Mouse (Mus musculus) forebrain, postnatal 0 days (tissue): ENCODE measurements at regions not wholly inside any gene's neighbourhood (a gene's known extent, or its start where the extent isn't known, plus 50 kb on each side); places are given as distances from the start of the nearest gene placed in this dataset.

ENCODE experiments used
- ATAC-seq: fragments of 200-750 bp; cut with Nextera tagmentation; 2 replicates; pipeline ENCODE4 v1.8.0; 2017; ENCODE audit warnings: mild to moderate bottlenecking, moderate library complexity
- DNase-seq: peaks from one replicate; pipeline ENCODE4 v3.0.0-alpha.2; 2015
- H3K27ac ChIP-seq: fragments of 300-500 bp; sonication (generic); 2 replicates; pipeline ENCODE4 v1.5.1; 2014; ENCODE audit warnings: low read depth, mild to moderate bottlenecking, antibody characterized with exemption, low read length, moderate library complexity, mixed read lengths
- H3K27me3 ChIP-seq: fragments of 300-500 bp; sonication (generic); 2 replicates; pipeline ENCODE4 v1.6.1; 2014; ENCODE audit warnings: mild to moderate bottlenecking, low read length, mixed read lengths; ENCODE audit not compliant: insufficient read depth
- H3K36me3 ChIP-seq: fragments of 300-500 bp; sonication (generic); 2 replicates; pipeline ENCODE4 v1.6.1; 2014; ENCODE audit warnings: mild to moderate bottlenecking, moderate library complexity; ENCODE audit not compliant: insufficient read depth
- H3K4me1 ChIP-seq: fragments of 300-500 bp; sonication (generic); 2 replicates; pipeline ENCODE4 v1.6.1; 2014; ENCODE audit warnings: antibody characterized with exemption; ENCODE audit not compliant: insufficient read depth
- H3K4me2 ChIP-seq: fragments of 300-500 bp; sonication (generic); 2 replicates; pipeline ENCODE4 v1.6.1; 2014; ENCODE audit warnings: low read depth, mild to moderate bottlenecking, moderate library complexity
- H3K4me3 ChIP-seq: fragments of 300-500 bp; sonication (generic); 2 replicates; pipeline ENCODE4 v1.5.1; 2014; ENCODE audit warnings: low read depth, low read length, mixed read lengths
- H3K9ac ChIP-seq: fragments of 300-500 bp; sonication (generic); 2 replicates; pipeline ENCODE4 v1.6.1; 2014; ENCODE audit warnings: mild to moderate bottlenecking
- H3K9me3 ChIP-seq: fragments of 300-500 bp; sonication (generic); 2 replicates; pipeline ENCODE4 v1.6.1; 2016; ENCODE audit warnings: low read length
- CTCF ChIP-seq: sonication (generic); IDR thresholded peaks from 2 replicates; pipeline ENCODE4 v1.5.1; 2016; ENCODE audit warnings: antibody characterized with exemption, control low read depth, low read depth
- WGBS: fragments of 180-500 bp; shearing (Covaris S2); extraction: QIAGEN DNeasy Blood & Tissue Kit; methylation state at CpG from one replicate; pipeline ENCODE4 v1.1.7; 2014; 5-methylcytosine and 5-hydroxymethylcytosine counted together

DNA sequence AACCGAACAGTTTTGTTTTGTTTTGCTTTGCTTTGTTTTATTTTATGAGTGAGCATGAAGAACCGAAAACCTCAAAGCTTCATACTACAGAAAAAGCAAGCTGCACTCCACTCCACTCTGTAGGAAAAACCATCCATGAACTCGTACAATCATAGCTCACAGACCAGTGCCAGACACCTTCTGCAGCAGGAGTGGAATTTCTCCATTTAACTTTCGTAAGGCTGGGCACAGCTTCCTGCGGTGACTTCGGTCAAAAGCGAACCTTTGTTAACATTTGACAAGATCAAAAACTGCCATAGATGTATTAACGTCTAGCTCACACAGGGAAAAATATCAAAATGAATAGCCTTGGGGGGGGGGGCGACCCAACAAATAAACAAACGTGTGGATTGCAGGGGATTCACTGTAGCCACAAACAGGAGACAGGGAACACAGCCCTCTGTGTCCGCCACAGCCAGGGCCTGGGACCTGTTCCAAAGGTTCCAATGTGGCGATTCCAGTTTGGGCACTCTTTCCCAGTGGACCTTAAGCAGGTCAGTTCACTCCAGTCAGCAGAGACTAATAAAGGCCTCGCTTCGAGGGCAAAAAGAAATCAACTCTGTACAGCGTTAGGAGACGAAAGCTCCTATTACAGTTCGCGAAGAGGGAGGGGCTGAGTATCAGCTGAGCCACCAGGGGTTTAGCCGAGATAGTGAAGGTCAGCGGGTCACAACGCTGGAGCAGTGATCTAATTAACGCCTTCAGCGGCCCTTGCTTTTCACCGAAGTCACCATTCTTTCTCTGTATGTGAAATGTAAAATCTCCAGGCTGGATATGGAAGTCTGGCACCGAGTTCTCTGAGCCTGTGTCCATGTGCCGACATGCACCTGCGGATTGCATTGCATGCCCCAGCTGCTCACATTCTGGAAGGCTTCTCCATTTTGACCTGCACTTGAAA is 135.4 kb upstream of the Ankrd55 start:
- H3K36me3 ChIP-seq, result no peaks in the 10 kb centered on the region
- ATAC-seq (peak; percentile 10; the same call in 1 of the 2 replicates), DNase-seq (no peak)
- 17% methylated on average over 27 of the region's 27 CpGs for WGBS
- no peak overlapping the region for H3K4me3 ChIP-seq
- H3K27ac ChIP-seq, result no peak overlapping the region
- H3K4me2 ChIP-seq, result peak overlapping the region; percentile 20
- 0 out of 2 replicates have a peak, but pooled peaks cover 9% of the 10 kb centered on the region for H3K4me1 ChIP-seq
- H3K9ac ChIP-seq, result no peak overlapping the region
- TF ChIP-seq CTCF, result no peak
- no peaks in the 10 kb centered on the region for H3K9me3 ChIP-seq
- peaks cover 4% of the 10 kb centered on the region; the same call in 1 of the 2 replicates for H3K27me3 ChIP-seq

DNA sequence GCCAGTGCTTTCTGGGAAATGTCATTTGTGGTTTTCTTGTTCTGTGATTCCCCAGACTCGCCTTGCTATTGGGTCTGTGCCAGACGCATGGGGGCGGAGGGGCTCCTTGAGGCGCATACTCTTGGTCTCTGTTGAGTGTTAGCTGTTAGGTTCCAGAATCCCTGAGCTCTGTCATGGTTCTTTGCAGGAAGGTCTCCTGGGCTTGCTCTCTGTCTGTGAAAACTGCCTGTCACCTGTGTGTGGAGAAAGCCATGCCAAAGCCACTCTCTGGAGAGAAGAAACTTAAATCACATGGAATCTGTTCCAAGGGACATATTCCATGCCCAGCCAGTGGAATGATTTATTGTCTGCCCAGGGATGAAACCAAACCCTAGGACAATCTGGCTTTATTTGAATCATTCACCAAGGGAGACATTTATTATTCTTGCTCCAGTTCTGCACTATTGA is 134.5 kb upstream of the Ankrd55 start:
- no peak for TF ChIP-seq CTCF
- H3K4me2 ChIP-seq, result no peak overlapping the region
- DNase-seq (peak; percentile 28), ATAC-seq (no peak)
- peaks cover 4% of the 10 kb centered on the region; the same call in 1 of the 2 replicates for H3K27me3 ChIP-seq
- no peak overlapping the region for H3K27ac ChIP-seq
- no peak overlapping the region for H3K9ac ChIP-seq
- no peaks in the 10 kb centered on the region for H3K9me3 ChIP-seq
- no peak overlapping the region for H3K4me3 ChIP-seq
- H3K4me1 ChIP-seq, result 0 out of 2 replicates have a peak, but pooled peaks cover 9% of the 10 kb centered on the region
- 45% methylated on average over 4 of the region's 4 CpGs for WGBS
- no peaks in the 10 kb centered on the region for H3K36me3 ChIP-seq

DNA sequence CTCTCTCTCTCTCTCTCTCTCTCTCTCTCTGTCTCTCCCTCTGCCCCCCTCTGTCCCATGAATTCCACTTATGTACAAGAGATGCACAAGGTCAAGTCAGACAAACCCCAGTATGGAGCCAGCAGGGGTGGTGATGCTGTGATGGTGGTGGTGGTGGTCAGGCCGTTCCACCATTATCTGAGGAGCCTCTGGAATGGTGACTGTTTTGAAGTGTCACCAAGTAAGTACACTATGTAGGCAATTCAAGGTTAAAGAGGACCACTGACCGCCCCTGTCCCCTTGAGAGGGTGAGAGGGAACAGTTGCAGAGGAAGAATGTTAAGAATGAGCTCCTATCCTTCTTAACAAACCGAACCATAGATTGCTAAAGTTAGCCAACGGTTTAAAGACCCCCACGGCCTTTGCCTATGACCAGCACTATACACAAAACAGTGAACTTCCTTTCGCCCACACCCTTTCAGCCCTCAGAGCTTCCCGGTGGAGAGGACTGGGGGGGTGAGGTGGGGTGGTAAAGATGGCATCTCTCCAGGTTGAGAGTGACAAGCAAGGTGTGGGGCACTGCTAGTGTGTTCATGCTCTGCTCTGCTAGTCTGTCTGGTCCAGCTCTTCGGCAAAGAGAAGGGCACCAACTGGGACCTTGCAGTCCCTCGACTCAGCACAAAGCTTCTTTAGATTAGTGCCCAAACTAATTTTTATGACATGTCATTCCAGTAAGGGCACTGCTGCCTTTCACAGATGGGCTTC is 128.7 kb upstream of the Ankrd55 start:
- Histone ChIP-seq H3K4me1 (peaks cover 2% of the 10 kb centered on the region; the same call in 1 of the 2 replicates), H3K36me3 (no peaks in the 10 kb centered on the region), H3K27ac (0 out of 2 replicates have a peak overlapping the region, but pooled peaks have one; percentile 35), H3K9ac (no peak overlapping the region), H3K4me3 (no peak overlapping the region), H3K4me2 (no peak overlapping the region), H3K9me3 (no peaks in the 10 kb centered on the region), H3K27me3 (no peaks in the 10 kb centered on the region; the same call in 1 of the 2 replicates)
- no peak for TF ChIP-seq CTCF
- 66% methylated on average over 9 of the region's 9 CpGs for WGBS
- DNase-seq, result no peak
- no peak for ATAC-seq

DNA sequence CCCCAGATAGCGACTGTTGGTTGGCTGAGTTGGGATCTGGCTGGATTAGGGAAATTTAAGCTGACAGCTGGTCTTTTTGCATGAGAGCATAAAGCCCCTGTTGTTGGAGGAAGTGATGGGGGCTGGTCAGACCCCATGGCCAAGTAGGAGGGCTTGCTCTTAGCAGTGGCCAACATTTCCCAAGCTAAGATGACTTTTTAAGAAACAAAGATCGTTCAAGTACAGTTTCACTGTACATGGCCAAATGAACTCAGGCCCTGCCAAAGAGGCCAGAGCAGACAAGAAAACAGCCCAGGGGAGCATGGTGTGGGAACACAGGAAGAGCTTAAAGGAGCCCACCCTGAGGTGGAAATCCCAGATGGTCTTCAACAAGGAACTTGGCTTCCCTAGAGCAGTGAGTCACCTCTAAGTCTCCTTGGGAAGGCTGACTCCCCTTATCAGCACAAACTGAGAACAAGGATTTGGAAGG is 128.0 kb upstream of the Ankrd55 start:
- H3K27ac ChIP-seq, result 0 out of 2 replicates have a peak overlapping the region, but pooled peaks have one; percentile 35
- WGBS, result 36% methylated on average over 2 of the region's 2 CpGs

DNA sequence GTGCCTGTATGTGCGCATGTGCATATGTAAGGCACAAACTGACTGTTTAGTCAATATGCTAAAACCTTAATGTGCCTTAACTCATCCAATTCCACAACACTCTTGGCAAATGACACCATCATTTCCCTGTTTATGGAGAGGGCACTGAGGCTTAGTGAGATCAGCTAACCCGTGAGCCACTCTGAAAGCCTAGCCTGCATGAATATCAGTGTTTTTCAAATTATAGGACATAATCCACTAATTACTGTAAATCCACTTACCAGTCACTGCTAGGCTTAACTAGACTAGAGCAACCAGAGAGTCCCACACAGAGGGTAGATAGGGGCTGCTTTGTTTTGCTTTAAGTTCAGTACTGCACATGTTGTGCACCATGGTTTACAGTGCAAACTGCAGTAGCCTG is 127.5 kb upstream of the Ankrd55 start:
- Histone ChIP-seq H3K4me3 (no peak overlapping the region), H3K9ac (no peak overlapping the region), H3K36me3 (no peaks in the 10 kb centered on the region), H3K4me2 (no peak overlapping the region), H3K27me3 (no peaks in the 10 kb centered on the region; the same call in 1 of the 2 replicates), H3K9me3 (no peaks in the 10 kb centered on the region), H3K27ac (no peak overlapping the region), H3K4me1 (peaks cover 3% of the 10 kb centered on the region; the same call in 1 of the 2 replicates)
- ATAC-seq (no peak), DNase-seq (no peak)
- TF ChIP-seq CTCF, result no peak
- 63% methylated on average over 2 of the region's 2 CpGs for WGBS

More for the DNA sequence above, 128.0 kb upstream of the Ankrd55 start:
- Histone ChIP-seq H3K27me3 (no peaks in the 10 kb centered on the region; the same call in 1 of the 2 replicates), H3K36me3 (no peaks in the 10 kb centered on the region), H3K9me3 (no peaks in the 10 kb centered on the region), H3K9ac (no peak overlapping the region), H3K4me1 (peaks cover 2% of the 10 kb centered on the region; the same call in 1 of the 2 replicates), H3K4me2 (no peak overlapping the region), H3K4me3 (no peak overlapping the region)
- DNase-seq, result peak; percentile 45
- ATAC-seq, result peak; percentile 89
- no peak for TF ChIP-seq CTCF

DNA sequence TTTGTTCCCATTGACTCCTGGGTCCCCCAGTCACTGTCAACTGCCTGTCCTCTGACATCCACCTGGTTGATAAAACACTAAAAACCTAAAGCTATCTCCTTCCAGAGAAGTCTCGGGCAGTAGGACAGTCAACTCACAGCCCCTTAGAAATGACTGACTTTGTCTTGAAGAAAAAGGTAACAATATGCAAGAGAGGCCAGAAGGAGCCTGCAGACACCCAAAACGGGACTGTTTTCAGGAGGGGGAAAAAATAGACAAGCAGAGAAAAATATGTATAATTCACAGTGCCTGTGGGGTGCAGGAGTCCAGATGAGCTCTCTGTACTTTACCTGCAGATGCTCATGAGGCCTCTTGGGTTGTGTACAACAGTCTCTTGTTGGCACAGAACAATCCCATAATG is 126.4 kb upstream of the Ankrd55 start:
- Histone ChIP-seq H3K4me1 (peaks cover 13% of the 10 kb centered on the region; the same call in 1 of the 2 replicates), H3K27ac (no peak overlapping the region), H3K4me2 (no peak overlapping the region), H3K27me3 (peaks cover 5% of the 10 kb centered on the region; the same call in 1 of the 2 replicates), H3K36me3 (no peaks in the 10 kb centered on the region), H3K9ac (no peak overlapping the region), H3K9me3 (no peaks in the 10 kb centered on the region), H3K4me3 (no peak overlapping the region)
- 88% methylated on average over 2 of the region's 2 CpGs for WGBS
- no peak for TF ChIP-seq CTCF
- DNase-seq, result no peak
- ATAC-seq, result no peak
